ENCODE assay signal across 8 mouse cellular contexts in the genomic region with DNA sequence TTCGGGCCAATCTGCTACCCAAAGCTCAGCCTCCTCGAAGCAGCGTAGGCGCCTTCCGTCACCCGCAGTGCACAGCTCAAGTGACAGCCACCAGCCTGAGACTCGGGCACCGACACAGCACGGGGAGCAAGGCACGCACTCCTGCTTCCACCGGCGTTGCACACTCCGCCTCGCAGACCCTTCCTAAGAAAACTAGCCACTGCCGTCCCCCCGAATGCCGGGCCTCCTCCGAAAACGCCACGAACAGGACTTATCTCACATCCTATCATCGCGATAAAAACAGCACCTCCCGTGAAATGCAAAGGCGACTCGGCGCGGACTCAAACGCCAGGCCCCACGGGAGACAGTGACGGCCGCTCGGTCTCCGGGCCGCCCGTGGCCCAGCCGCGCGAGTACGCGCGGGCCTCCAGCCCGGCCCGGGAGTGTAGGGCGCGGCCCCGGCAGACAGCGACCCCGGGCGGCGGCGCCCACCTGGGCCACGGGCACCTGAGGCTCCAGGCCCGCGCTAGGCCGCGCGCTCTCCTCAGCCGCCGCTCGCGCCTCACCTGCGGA. TPM values are rescaled to one million over a fixed set of nuclear protein-coding genes. Genes with fewer than 3 reads are reported as not detected.
DNase-seq lines count a peak whose midpoint lies in the region; ATAC-seq and TF ChIP-seq lines count a peak whose summit lies in the region.

No protein-coding gene starts in this region.

- H3K36me3 ChIP-seq in heart, embryonic 10.5 days = no peaks in the 10 kb centered on the region

- ATAC-seq in neutrophil, adult 5-6 weeks (ENCODE audit: extremely low read depth, insufficient number of reproducible peaks, low FRiP score, poor library complexity, severe bottlenecking) = peak; percentile 30

- TF ChIP-seq CTCF in cortical plate, adult 2 months (IDR thresholded peaks at IDR 0.05; ENCODE audit: extremely low read depth, insufficient read depth, low read length) = no peak
- TF ChIP-seq CTCF in lung, adult 2 months (IDR thresholded peaks at IDR 0.05; ENCODE audit: insufficient read depth, low read length) = no peak

- peak; percentile 71; the same call in 1 of the 2 replicates for TF ChIP-seq POLR2A in cortical plate, adult 2 months (IDR thresholded peaks at IDR 0.05; ENCODE audit: extremely low read depth, insufficient read depth, low read length)
- peak; percentile 27; the same call in 1 of the 2 replicates for TF ChIP-seq POLR2A in lung, adult 2 months (IDR thresholded peaks at IDR 0.05; ENCODE audit: borderline replicate concordance, extremely low read depth, low read depth, low read length)

- H3K27me3 ChIP-seq in heart, embryonic 10.5 days (ENCODE audit: insufficient read depth, poor library complexity, severe bottlenecking) = no peaks in the 10 kb centered on the region

- peak overlapping the region; percentile 84 for H3K27ac ChIP-seq in cortical plate, adult 2 months (ENCODE audit: insufficient read depth, low read length)
- H3K27ac ChIP-seq in heart, embryonic 10.5 days = peak overlapping the region; percentile 94

- WGBS in heart, embryonic 10.5 days = under 1% methylated on average over 62 of the region's 62 CpGs
- under 1% methylated on average over 61 of the region's 62 CpGs for whole genome bisulfite sequencing in lung, adult 2 months

- DNase-seq in CD4-positive, CD25-positive, alpha-beta regulatory T cell, adult 2 months (ENCODE audit: low read depth, low spot score) = peak; percentile 80
- peak; percentile 68 for DNase-seq in T-cell, adult 2 months (ENCODE audit: low spot score)
- DNase-seq in heart, embryonic 10.5 days (ENCODE audit: low spot score) = peak; percentile 86
- DNase-seq in layer of hippocampus, adult 8-10 months (ENCODE audit: low spot score in 2 of 2) = peak; percentile 54 to 72
- peak; percentile 57 for DNase-seq in lung, adult 2 months
- DNase-seq in ovary, postnatal 10 days (ENCODE audit: low spot score) = no peak

- peak overlapping the region; percentile 77 for H3K4me3 ChIP-seq in cortical plate, adult 2 months (ENCODE audit: insufficient read depth, low read length)
- peak overlapping the region; percentile 93 for H3K4me3 ChIP-seq in heart, embryonic 10.5 days
- peak overlapping the region; percentile 85 for H3K4me3 ChIP-seq in lung, adult 2 months (replicated peaks; ENCODE audit: extremely low read depth, low read depth, low read length)

- H3K9me3 ChIP-seq in heart, embryonic 10.5 days = no peaks in the 10 kb centered on the region

- H3K4me1 ChIP-seq in cortical plate, adult 2 months (ENCODE audit: control insufficient read depth, insufficient read depth, low read length) = peaks cover 4% of the 10 kb centered on the region; the same call in 1 of the 2 replicates
- H3K4me1 ChIP-seq in heart, embryonic 10.5 days = no peaks in the 10 kb centered on the region
- no peaks in the 10 kb centered on the region; the same call in 1 of the 2 replicates for H3K4me1 ChIP-seq in lung, adult 2 months (ENCODE audit: control insufficient read depth, insufficient read depth, low read length)

RNA-seq across cellular contexts. Expression of a gene that starts 1.1 kb away (rescaled TPM):
- 33.3 and 34.7 TPM in 2 replicates for polyA plus RNA-seq in cortical plate, adult 2 months (2012; rRNA removed)
- 26.3 and 29.7 TPM in 2 replicates for polyA plus RNA-seq in heart, embryonic 10.5 days (2016; fragmentation: Nextera tagmentation; extraction: Ambion mirVana)
- total RNA-seq in layer of hippocampus, adult 8-10 months (2022) = 10 to 100 TPM; 53.9 to 70.2 (median 62.1) TPM
- 3.2 and 6.1 TPM in 2 replicates for polyA plus RNA-seq in lung, adult 2 months (2012; rRNA removed)
- 28.0 and 36.5 TPM in 2 replicates for total RNA-seq in neutrophil, adult 5-6 weeks (2017)

RNA-seq across cellular contexts. Expression of a gene that starts 24.3 kb away (rescaled TPM):
- not detected in 2 replicates for polyA plus RNA-seq in cortical plate, adult 2 months (2012; rRNA removed)
- polyA plus RNA-seq in heart, embryonic 10.5 days (2016; fragmentation: Nextera tagmentation; extraction: Ambion mirVana) = 1.5 and 1.9 TPM in 2 replicates
- total RNA-seq in layer of hippocampus, adult 8-10 months (2022) = not detected
- not detected in 2 replicates for polyA plus RNA-seq in lung, adult 2 months (2012; rRNA removed)
- not detected in 2 replicates for total RNA-seq in neutrophil, adult 5-6 weeks (2017)
